In the genomic region with DNA sequence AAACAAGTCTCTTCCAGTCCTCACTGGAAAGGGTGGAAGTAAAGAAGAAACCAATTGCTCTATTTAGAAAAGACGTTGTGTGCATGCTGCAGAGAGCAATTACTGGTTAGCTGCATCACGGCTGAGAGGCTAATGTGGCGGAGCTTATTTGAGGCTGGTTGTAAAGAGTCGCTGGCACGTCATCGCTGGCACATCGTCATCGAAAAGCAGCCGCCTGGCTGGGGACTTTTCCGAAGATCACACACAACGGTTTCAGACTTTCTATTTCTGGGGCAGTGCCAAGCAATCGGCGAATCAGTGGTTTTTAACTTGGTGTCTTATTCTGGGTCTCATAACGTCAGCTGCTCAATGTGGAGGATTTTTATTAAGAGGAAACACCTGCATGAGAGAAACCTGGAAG, we compare ENCODE assay signal across 9 mouse cellular contexts. TPM values are rescaled to one million over a fixed set of nuclear protein-coding genes. Genes with fewer than 3 reads are reported as not detected.
DNase-seq lines count a peak whose midpoint lies in the region; ATAC-seq and TF ChIP-seq lines count a peak whose summit lies in the region.
"Had no signal": no experiment of that assay in that cellular context is flagged by ENCODE, and none has a peak within 500 bp of the region (broad histone marks: within the 10 kb centered on the region; RNA-seq: fewer than 3 reads in every experiment).

No protein-coding gene starts in this region.

- DNase-seq in limb, embryonic 10.5 days (ENCODE audit: low spot score): no peak
- DNase-seq in cerebellum, postnatal 25 days: peak; percentile 21 to 43
- peak; percentile 18 for DNase-seq in lung, postnatal 36 days
- DNase-seq in spleen, adult 2 months (ENCODE audit: low read depth in 1 of 2, low spot score in 2 of 2): peak in 1 of 2 experiments; percentile 64
- DNase-seq in kidney, postnatal 10 days: no peak

- H3K4me2 ChIP-seq in limb, embryonic 13.5 days (replicated peaks): peak overlapping the region; percentile 38

- no peak overlapping the region; the same call in 1 of the 2 replicates for H3K27ac ChIP-seq in limb, embryonic 13.5 days
- H3K27ac ChIP-seq in limb, embryonic 10.5 days: no peak overlapping the region
- H3K27ac ChIP-seq in spleen, adult 2 months (ENCODE audit: insufficient read depth, low read length): no peak overlapping the region
- H3K27ac ChIP-seq: kidney, postnatal 0 days had no signal

- H3K9me3 ChIP-seq in limb, embryonic 13.5 days: no peaks in the 10 kb centered on the region
- H3K9me3 ChIP-seq in limb, embryonic 10.5 days (replicated peaks): no peaks in the 10 kb centered on the region

- peak; percentile 3; the same call in 1 of the 2 replicates for ATAC-seq in limb, embryonic 13.5 days (ENCODE audit: low FRiP score, low read depth)
- ATAC-seq in hematopoietic stem cell, adult 5-6 weeks (replicated peaks in 1 of 2; ENCODE audit: insufficient read depth in 1 of 2, low FRiP score in 2 of 2, low TSS enrichment in 1 of 2, low read depth in 1 of 2, poor library complexity in 2 of 2, severe bottlenecking in 2 of 2): peak; percentile 32 to 48; a peak in 3 of 4 replicates
- ATAC-seq in megakaryocyte-erythroid progenitor cell, adult 5-6 weeks (replicated peaks; ENCODE audit: low FRiP score, low TSS enrichment, poor library complexity, severe bottlenecking): no peak

- H3K4me3 ChIP-seq in limb, embryonic 13.5 days: no peak overlapping the region
- no peak overlapping the region for H3K4me3 ChIP-seq in limb, embryonic 10.5 days
- H3K4me3 ChIP-seq in spleen, adult 2 months (ENCODE audit: extremely low read depth, insufficient read depth, insufficient read length): peak overlapping the region; percentile 36; the same call in 1 of the 2 replicates

- no peak for TF ChIP-seq CTCF in spleen, adult 2 months (IDR thresholded peaks at IDR 0.05; ENCODE audit: extremely low read depth, insufficient read depth, insufficient read length, insufficient replicate concordance)

- peaks cover 9% of the 10 kb centered on the region for H3K4me1 ChIP-seq in limb, embryonic 13.5 days
- H3K4me1 ChIP-seq in limb, embryonic 10.5 days: peaks cover 3% of the 10 kb centered on the region; the same call in 1 of the 2 replicates
- H3K4me1 ChIP-seq in spleen, adult 2 months (ENCODE audit: control insufficient read depth, insufficient read depth, insufficient read length): no peaks in the 10 kb centered on the region

- H3K9ac ChIP-seq in limb, embryonic 13.5 days: no peak overlapping the region

- no peaks in the 10 kb centered on the region for H3K36me3 ChIP-seq in limb, embryonic 13.5 days
- no peaks in the 10 kb centered on the region for H3K36me3 ChIP-seq in limb, embryonic 10.5 days
- no peaks in the 10 kb centered on the region for H3K36me3 ChIP-seq in spleen, adult 2 months (ENCODE audit: control insufficient read depth, insufficient read depth, low read length)

- TF ChIP-seq POLR2A in spleen, adult 2 months (IDR thresholded peaks at IDR 0.05; ENCODE audit: low read depth, low read length): no peak

- H3K27me3 ChIP-seq in limb, embryonic 13.5 days: no peaks in the 10 kb centered on the region
- H3K27me3 ChIP-seq in limb, embryonic 10.5 days (ENCODE audit: low read depth, poor library complexity, severe bottlenecking): no peaks in the 10 kb centered on the region
- no peaks in the 10 kb centered on the region for H3K27me3 ChIP-seq in spleen, adult 2 months (ENCODE audit: control insufficient read depth, insufficient read depth, low read length)

- WGBS in limb, embryonic 13.5 days: 43% methylated on average over 14 of the region's 14 CpGs
- 79% methylated on average over 14 of the region's 14 CpGs for WGBS in limb, embryonic 10.5 days
- 17% methylated on average over 14 of the region's 14 CpGs for WGBS in spleen, adult 2 months

RNA-seq across cellular contexts. Expression of gene Ppm1l, which starts 26.8 kb away (rescaled TPM):
- polyA plus RNA-seq in limb, embryonic 13.5 days (2015; fragmentation: Nextera tagmentation; extraction: Ambion mirVana): 14.0 and 15.9 TPM in 2 replicates
- polyA plus RNA-seq in limb, embryonic 10.5 days (2016; fragmentation: Nextera tagmentation; extraction: Ambion mirVana): 6.7 and 9.5 TPM in 2 replicates
- 3.9 and 5.0 TPM in 2 replicates for total RNA-seq in hematopoietic stem cell, adult 5-6 weeks (2017)
- polyA plus RNA-seq in spleen, adult 2 months (2012; rRNA removed): 1.4 and 1.6 TPM in 2 replicates
- 13.9 and 23.2 TPM in 2 replicates for total RNA-seq in megakaryocyte-erythroid progenitor cell, adult 5-6 weeks (2014; fragmentation: Nextera tagmentation)
- 9.5 and 12.9 TPM in 2 replicates for total RNA-seq in megakaryocyte-erythroid progenitor cell, adult 5-6 weeks (2017)

Comparison
In these comparisons a context has a peak if more than half of its experiments do, and no peak if none do; other contexts are left out.
1. DNase-seq: peak in cerebellum, postnatal 25 days (2 of 2) and lung, postnatal 36 days (single experiment); none in limb, embryonic 10.5 days (single experiment) and kidney, postnatal 10 days (single experiment).